Mouse (Mus musculus) kidney, adult 9 months (tissue): ENCODE results near the gene Gm12117.

ENCODE experiments used
- DNase-seq: peaks from one replicate; pipeline ENCODE4 v3.0.0; 2022

Gm12117 gene

GRCm38 (mm10) chr11:33276637-33277036 is at the start of gene Gm12117:
Gene Gm12117 (minus strand): TSS chr11:33276737.
- no peak for DNase-seq

GRCm38 (mm10) chr11:33319006-33319611 is 42.6 kb upstream of the Gm12117 start:
- no peak for DNase-seq

GRCm38 (mm10) chr11:33309566-33309965 is 33.0 kb upstream of the Gm12117 start:
- DNase-seq = no peak

- no peak for DNase-seq
Observed at GRCm38 (mm10) chr11:33300859-33301258, 24.3 kb upstream of the Gm12117 start.

- DNase-seq = no peak
Observed at GRCm38 (mm10) chr11:33299371-33299770, 22.8 kb upstream of the Gm12117 start.

- no peak for DNase-seq
Observed at GRCm38 (mm10) chr11:33297121-33297520, 20.6 kb upstream of the Gm12117 start.

- peak; percentile 27 for DNase-seq
Observed at GRCm38 (mm10) chr11:33295422-33295821, 18.9 kb upstream of the Gm12117 start.

- DNase-seq = no peak
Observed at GRCm38 (mm10) chr11:33294063-33294462, 17.5 kb upstream of the Gm12117 start.

- DNase-seq = no peak
Observed at GRCm38 (mm10) chr11:33278571-33278970, 2.0 kb upstream of the Gm12117 start.

GRCm38 (mm10) chr11:33274816-33275215 is 1.7 kb downstream of the Gm12117 start:
- DNase-seq = no peak

- DNase-seq = no peak
Observed at GRCm38 (mm10) chr11:33274294-33274693, 2.2 kb downstream of the Gm12117 start.

GRCm38 (mm10) chr11:33240295-33240694 is 36.2 kb downstream of the Gm12117 start:
- no peak for DNase-seq

GRCm38 (mm10) chr11:33234134-33234533 is 42.4 kb downstream of the Gm12117 start:
- DNase-seq = no peak

- DNase-seq = no peak
Observed at GRCm38 (mm10) chr11:33232056-33232455, 44.5 kb downstream of the Gm12117 start.

- DNase-seq = no peak
Observed at GRCm38 (mm10) chr11:33228186-33228585, 48.4 kb downstream of the Gm12117 start.

- no peak for DNase-seq
Observed at GRCm38 (mm10) chr11:33226516-33226915, 50.0 kb downstream of the Gm12117 start.
